Mouse (Mus musculus) lung, embryonic 14.5 days (tissue): Measurements from ENCODE around the gene Pank2. TPM values are rescaled to one million over a fixed set of nuclear protein-coding genes. Genes with fewer than 3 reads are reported as not detected.
"Not testable (repeated sequence)": the region's sequence is repeated elsewhere in the genome, so short reads cannot be mapped to it uniquely, and the experiment has no call there.

Experiments used
- ATAC-seq: fragments of 200-750 bp; cut with Nextera tagmentation; 2 replicates; pipeline ENCODE4 v1.8.0; 2017; ENCODE audit warnings: mild to moderate bottlenecking, moderate TSS enrichment, moderate library complexity; ENCODE audit not compliant: insufficient read depth
- DNase-seq: peaks from one replicate; pipeline ENCODE4 v3.0.0-alpha.2; 2015
- H3K27ac ChIP-seq: fragments of 300-500 bp; sonication (generic); 2 replicates; pipeline ENCODE4 v1.5.1; 2014; ENCODE audit warnings: low read depth, mild to moderate bottlenecking, moderate library complexity
- H3K27me3 ChIP-seq: fragments of 300-500 bp; sonication (generic); 2 replicates; pipeline ENCODE4 v1.6.1; 2014; ENCODE audit warnings: low read length, control low read depth; ENCODE audit not compliant: insufficient read depth
- H3K36me3 ChIP-seq: fragments of 300-500 bp; sonication (generic); 2 replicates; pipeline ENCODE4 v1.6.1; 2014; ENCODE audit warnings: control low read depth; ENCODE audit not compliant: insufficient read depth
- H3K4me1 ChIP-seq: fragments of 300-500 bp; sonication (generic); 2 replicates; pipeline ENCODE4 v1.6.1; 2014; ENCODE audit warnings: antibody characterized with exemption, control low read depth; ENCODE audit not compliant: insufficient read depth
- H3K4me2 ChIP-seq: fragments of 300-500 bp; sonication (generic); 2 replicates; pipeline ENCODE4 v1.6.1; 2014; ENCODE audit warnings: mild to moderate bottlenecking
- H3K4me3 ChIP-seq: fragments of 300-500 bp; sonication (generic); 2 replicates; pipeline ENCODE4 v1.5.1; 2014; ENCODE audit warnings: low read depth, low read length
- H3K9ac ChIP-seq: fragments of 300-500 bp; sonication (generic); 2 replicates; pipeline ENCODE4 v1.6.1; 2014
- H3K9me3 ChIP-seq: fragments of 300-500 bp; sonication (generic); 2 replicates; pipeline ENCODE4 v1.6.1; 2016; ENCODE audit warnings: low read depth, low read length, control low read depth
- CTCF ChIP-seq: IDR thresholded peaks from 2 replicates; pipeline ENCODE4 v1.5.1; 2016; ENCODE audit warnings: antibody characterized with exemption, low read depth
- WGBS: fragments of 180-500 bp; shearing (Covaris S2); extraction: QIAGEN DNeasy Blood & Tissue Kit; methylation state at CpG from one replicate; pipeline ENCODE4 v1.1.7; 2014; 5-methylcytosine and 5-hydroxymethylcytosine counted together
- polyA plus RNA-seq: library from polyadenylated mRNA; unstranded; fragments of >200 nt; fragmentation: Nextera tagmentation; extraction: Ambion mirVana; gene quantifications from 2 replicates; pipeline ENCODE4 v1.2.1, GENCODE M21; 2014

The Pank2 gene
- polyA plus RNA-seq, 1 experiment from 2014 or later: 51.2 TPM

DNA sequence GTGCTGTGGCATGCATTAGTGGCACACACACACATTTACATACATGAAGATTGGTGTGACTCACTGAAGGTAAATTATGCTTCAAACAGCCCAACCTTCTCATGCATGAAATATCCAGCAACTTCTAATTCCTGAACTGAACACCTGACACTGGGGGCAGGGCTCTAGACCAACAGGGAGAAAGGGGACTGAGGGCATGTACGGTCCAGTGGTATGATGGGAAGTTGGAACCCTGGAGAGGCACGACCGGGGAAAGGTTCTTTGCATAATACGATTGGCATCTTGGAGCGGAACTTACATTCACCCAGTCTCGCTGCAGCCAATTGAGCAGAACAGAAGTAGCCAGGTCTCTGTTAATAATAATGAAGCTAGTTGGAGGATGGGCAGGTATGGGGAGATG is 37.1 kb upstream of the Pank2 start:
- DNase-seq: no peak
- 71% methylated on average over 6 of the region's 6 CpGs for WGBS
- no peaks in the 10 kb centered on the region; the same call in 1 of the 2 replicates for H3K4me1 ChIP-seq
- H3K9me3 ChIP-seq: no peaks in the 10 kb centered on the region
- ATAC-seq: no peak
- no peak overlapping the region for H3K4me2 ChIP-seq
- H3K27me3 ChIP-seq: no peaks in the 10 kb centered on the region
- H3K36me3 ChIP-seq: no peaks in the 10 kb centered on the region
- H3K4me3 ChIP-seq: no peak overlapping the region
- H3K27ac ChIP-seq: no peak overlapping the region
- TF ChIP-seq CTCF: no peak
- no peak overlapping the region for H3K9ac ChIP-seq

- not testable (repeated sequence) for H3K27ac ChIP-seq, H3K4me1 ChIP-seq, ATAC-seq, H3K27me3 ChIP-seq, H3K4me3 ChIP-seq, H3K36me3 ChIP-seq, H3K4me2 ChIP-seq, DNase-seq, H3K9me3 ChIP-seq, H3K9ac ChIP-seq
- 66% methylated on average over 2 of the region's 2 CpGs for WGBS
Measured at GRCm38 (mm10) chr2:131226669-131227068, 35.6 kb upstream of the Pank2 start.

DNA sequence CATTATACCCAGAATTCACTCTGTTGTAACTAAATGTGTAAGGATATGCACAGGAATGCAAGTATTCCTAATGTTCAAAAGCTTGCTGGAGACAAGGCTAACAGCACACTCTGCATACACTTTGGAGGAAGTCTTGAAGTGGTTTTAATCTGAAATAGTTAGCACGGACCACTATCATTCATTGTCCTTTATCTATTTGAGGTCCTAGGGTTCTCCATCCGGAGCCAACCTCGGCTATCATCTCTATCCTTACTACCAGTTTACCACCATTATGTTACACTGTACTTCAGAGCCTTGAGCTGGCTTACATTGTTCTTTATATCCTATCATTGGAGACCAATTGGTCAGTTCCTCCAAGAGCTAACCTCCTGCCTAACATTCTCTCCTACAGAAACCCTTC is 35.1 kb upstream of the Pank2 start:
- TF ChIP-seq CTCF: no peak
- H3K27ac ChIP-seq: no peak overlapping the region
- H3K4me2 ChIP-seq: no peak overlapping the region
- H3K9ac ChIP-seq: no peak overlapping the region
- 81% methylated on average over 3 of the region's 3 CpGs for whole genome bisulfite sequencing
- H3K36me3 ChIP-seq: no peaks in the 10 kb centered on the region
- ATAC-seq (no peak), DNase-seq (no peak)
- no peaks in the 10 kb centered on the region for H3K9me3 ChIP-seq
- H3K27me3 ChIP-seq: no peaks in the 10 kb centered on the region
- no peaks in the 10 kb centered on the region for H3K4me1 ChIP-seq
- H3K4me3 ChIP-seq: no peak overlapping the region

DNA sequence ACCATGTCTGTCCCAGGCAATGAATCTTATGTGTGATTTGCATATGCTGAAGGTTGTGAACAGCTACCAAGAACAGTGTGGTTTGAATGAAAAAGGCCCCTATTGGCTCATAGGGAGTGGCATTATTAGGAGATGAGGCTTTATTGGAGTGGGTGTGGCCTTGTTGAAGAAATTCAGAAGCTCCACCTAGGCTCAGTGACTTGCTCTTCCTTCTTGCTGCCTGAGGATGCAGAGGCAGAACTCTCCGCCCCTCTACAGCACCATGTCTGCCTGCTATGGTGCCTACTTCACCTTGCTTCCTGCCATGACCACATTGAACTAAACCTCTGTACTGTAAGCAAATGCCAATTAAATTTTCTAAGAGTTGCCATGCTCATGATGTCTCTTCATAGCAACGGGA is 29.7 kb upstream of the Pank2 start:
- H3K9ac ChIP-seq: no peak overlapping the region
- no peak overlapping the region for H3K4me3 ChIP-seq
- H3K27me3 ChIP-seq: no peaks in the 10 kb centered on the region
- DNase-seq (no peak), ATAC-seq (no peak)
- no peaks in the 10 kb centered on the region for H3K9me3 ChIP-seq
- no peak for TF ChIP-seq CTCF
- H3K27ac ChIP-seq: no peak overlapping the region
- peaks cover 12% of the 10 kb centered on the region; the same call in 1 of the 2 replicates for H3K4me1 ChIP-seq
- no peak overlapping the region for H3K4me2 ChIP-seq
- H3K36me3 ChIP-seq: no peaks in the 10 kb centered on the region
- 80% methylated on average over 2 of the region's 2 CpGs for WGBS

DNA sequence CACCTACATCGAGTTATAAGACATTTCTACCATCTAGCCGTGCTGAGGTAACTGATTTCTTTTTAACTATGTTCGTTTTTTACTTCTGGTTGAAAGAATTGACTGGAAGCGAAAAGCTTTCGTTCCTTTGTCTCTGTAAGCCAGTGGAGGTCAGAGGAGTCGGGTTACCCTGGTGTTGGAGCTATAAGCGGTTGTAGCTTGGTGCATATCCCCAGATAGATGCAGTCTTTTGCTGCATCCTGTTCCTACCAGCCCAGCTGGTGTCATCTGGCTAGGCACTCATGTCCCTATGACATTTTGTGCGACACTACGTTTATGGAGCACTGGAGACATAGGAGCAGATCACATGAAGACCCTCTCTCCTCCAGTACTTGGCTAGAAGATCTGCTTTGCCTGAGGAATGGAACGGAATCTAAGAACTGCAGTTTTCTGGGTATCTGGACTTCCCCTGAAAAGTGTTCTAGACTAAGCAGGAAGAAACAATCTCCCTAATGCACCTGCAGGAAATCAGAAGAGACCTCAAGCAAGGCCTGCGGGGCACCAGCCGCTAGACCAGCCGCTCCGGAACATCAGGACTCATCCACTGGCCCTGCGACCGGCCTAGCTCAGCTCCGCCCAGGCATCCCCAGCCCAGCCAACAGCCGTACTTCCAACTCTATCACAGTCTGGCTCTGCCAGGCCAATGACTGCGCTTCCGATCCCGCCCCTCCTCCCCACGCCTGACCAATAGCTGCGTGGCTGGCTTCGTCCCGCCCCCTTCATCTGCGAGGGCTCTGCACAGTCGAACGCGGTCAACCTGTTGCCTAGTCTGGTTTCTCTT is 28.8 kb upstream of the Pank2 start, which contains the start of gene Mavs:
Mavs (plus strand) TSS at position 757 of the 820 bp plus-strand sequence.
- H3K27me3 ChIP-seq: no peaks in the 10 kb centered on the region
- H3K9me3 ChIP-seq: no peaks in the 10 kb centered on the region
- H3K4me2 ChIP-seq: peak within 1 kb of the TSS; percentile 95
- DNase-seq: peak; percentile 97
- H3K4me3 ChIP-seq: peak within 1 kb of the TSS; percentile 59
- peaks cover 12% of the 10 kb centered on the region; the same call in 1 of the 2 replicates for H3K4me1 ChIP-seq
- no peak for TF ChIP-seq CTCF
- H3K9ac ChIP-seq: peak within 1 kb of the TSS; percentile 72
- H3K27ac ChIP-seq: peak within 1 kb of the TSS; percentile 71
- peak; percentile 100 for ATAC-seq
- peaks cover under 1% of the 10 kb centered on the region; the same call in 1 of the 2 replicates for H3K36me3 ChIP-seq
- WGBS: 11% methylated on average over 29 of the region's 29 CpGs

DNA sequence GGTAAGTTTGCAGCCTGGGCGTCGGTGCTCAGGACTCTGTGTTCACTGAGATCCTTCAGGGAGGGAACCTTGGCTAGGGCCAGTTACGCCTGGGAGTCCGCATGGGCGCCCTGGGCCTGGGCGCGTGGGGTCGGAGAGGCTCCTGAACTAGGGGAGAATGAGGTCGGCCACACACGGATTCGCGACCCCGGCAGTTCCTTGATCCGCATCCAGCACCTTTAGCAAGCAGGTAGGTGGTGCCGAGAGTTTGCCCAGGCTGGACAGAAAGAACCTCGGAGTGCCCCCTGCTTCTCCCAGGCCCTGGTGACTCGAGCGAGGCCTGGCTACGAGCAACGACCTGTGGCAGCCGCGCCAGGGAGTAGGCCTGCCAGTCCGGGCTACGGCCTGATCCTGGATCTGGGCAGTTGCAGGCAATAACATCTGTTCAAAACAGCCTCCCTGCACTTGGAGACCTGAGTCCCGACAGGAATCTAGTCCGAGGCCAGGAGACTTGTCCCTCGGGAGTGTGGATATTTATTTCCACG is 28.1 kb upstream of the Pank2 start:
- DNase-seq: no peak
- H3K27ac ChIP-seq: peak overlapping the region; percentile 71
- WGBS: 9% methylated on average over 28 of the region's 28 CpGs
- H3K4me2 ChIP-seq: peak overlapping the region; percentile 95
- H3K36me3 ChIP-seq: peaks cover 7% of the 10 kb centered on the region; the same call in 1 of the 2 replicates
- peaks cover 12% of the 10 kb centered on the region; the same call in 1 of the 2 replicates for H3K4me1 ChIP-seq
- TF ChIP-seq CTCF: no peak
- peak overlapping the region; percentile 59 for H3K4me3 ChIP-seq
- ATAC-seq: peak; percentile 44
- H3K9ac ChIP-seq: peak overlapping the region; percentile 72
- H3K9me3 ChIP-seq: no peaks in the 10 kb centered on the region
- H3K27me3 ChIP-seq: no peaks in the 10 kb centered on the region

GRCm38 (mm10) chr2:131234970-131235635 is 27.2 kb upstream of the Pank2 start:
- WGBS: 64% methylated on average over 7 of the region's 7 CpGs
- Histone ChIP-seq H3K4me1 (peaks cover 12% of the 10 kb centered on the region; the same call in 1 of the 2 replicates), H3K36me3 (peaks cover 14% of the 10 kb centered on the region; the same call in 1 of the 2 replicates), H3K9ac (peak overlapping the region; percentile 72), H3K4me3 (peak overlapping the region; percentile 59), H3K9me3 (no peaks in the 10 kb centered on the region), H3K27me3 (no peaks in the 10 kb centered on the region), H3K4me2 (peak overlapping the region; percentile 95), H3K27ac (no peak overlapping the region)
- DNase-seq (no peak), ATAC-seq (no peak)
- no peak for TF ChIP-seq CTCF
